Mouse (Mus musculus) ES-E14 (cell line): ENCODE results near the gene Ccnk. TPM values are rescaled to one million over a fixed set of nuclear protein-coding genes. Genes with fewer than 3 reads are reported as not detected.

Source experiments
- DNase-seq: peaks from one replicate; pipeline ENCODE4 v3.0.0-alpha.2; 2013; ENCODE audit warnings: low read depth, low spot score
- H3K27ac ChIP-seq: 2 replicates; pipeline ENCODE4 v1.5.1; 2012; ENCODE audit warnings: low read depth, mild to moderate bottlenecking, low read length, moderate library complexity, mixed read lengths; ENCODE audit not compliant: poor library complexity, insufficient read depth, severe bottlenecking
- H3K36me3 ChIP-seq: 2 replicates; pipeline ENCODE4 v1.6.1; 2012; ENCODE audit warnings: mild to moderate bottlenecking, low read length, moderate library complexity, mixed read lengths; ENCODE audit not compliant: control insufficient read depth, poor library complexity, insufficient read depth, severe bottlenecking
- H3K4me1 ChIP-seq, 2 experiments: fragments of 150-350 bp in 1 of 2; sonication (generic) in 1 of 2; 2 replicates each; pipeline ENCODE4 v1.6.1; 2012; ENCODE audit warnings: low read length in 2 of 2, mild to moderate bottlenecking in 1 of 2, mixed read lengths in 1 of 2; ENCODE audit not compliant: control insufficient read depth in 2 of 2, insufficient read depth in 2 of 2, poor library complexity in 1 of 2
- H3K4me3 ChIP-seq, 2 experiments: fragments of 150-350 bp in 1 of 2; sonication (generic) in 1 of 2; 2 replicates each; pipeline ENCODE4 v1.5.1; 2012; ENCODE audit warnings: low read length in 2 of 2, low read depth in 1 of 2, mild to moderate bottlenecking in 1 of 2, mixed read lengths in 1 of 2; ENCODE audit not compliant: insufficient read depth in 1 of 2, poor library complexity in 1 of 2, severe bottlenecking in 1 of 2
- H3K9ac ChIP-seq: 2 replicates; pipeline ENCODE4 v1.6.1; 2012; ENCODE audit warnings: low read depth, mild to moderate bottlenecking, low read length, mixed read lengths; ENCODE audit not compliant: poor library complexity, insufficient read depth, severe bottlenecking
- H3K9me3 ChIP-seq: fragments of 150-350 bp; sonication (generic); 2 replicates; pipeline ENCODE4 v1.6.1; 2012; ENCODE audit warnings: low read depth, mild to moderate bottlenecking, low read length; ENCODE audit not compliant: control insufficient read depth, insufficient read depth
- CHD2 ChIP-seq: IDR thresholded peaks from 2 replicates; pipeline ENCODE4 v1.6.1; 2014; ENCODE audit warnings: mild to moderate bottlenecking, low read depth, low read length, inconsistent platforms
- HCFC1 ChIP-seq: IDR thresholded peaks from 2 replicates; pipeline ENCODE4 v1.6.1; 2012; ENCODE audit warnings: low read length, inconsistent platforms, borderline replicate concordance; ENCODE audit not compliant: insufficient read depth
- MAFK ChIP-seq: IDR thresholded peaks from 2 replicates; pipeline ENCODE4 v1.6.1; 2014; ENCODE audit warnings: mild to moderate bottlenecking, low read depth, low read length, inconsistent platforms; ENCODE audit not compliant: insufficient read depth
- ZC3H11A ChIP-seq: IDR thresholded peaks from 2 replicates; pipeline ENCODE4 v1.6.1; 2012; ENCODE audit warnings: low read depth, mild to moderate bottlenecking, inconsistent platforms, low read length, borderline replicate concordance
- ZNF384 ChIP-seq: IDR thresholded peaks from 2 replicates; pipeline ENCODE4 v1.6.1; 2012; ENCODE audit warnings: low read depth, low read length, inconsistent platforms
- in situ Hi-C, 2 experiments: fragments of 600-800 bp; cut with MboI; formaldehyde crosslinking; loops; one replicate each; pipeline ENCODE4 v1.15.1; 2025; ENCODE audit warnings: low sequenced_read_pairs in 2 of 2, inconsistent platforms in 1 of 2; ENCODE audit not compliant: unreplicated experiment in 2 of 2
- total RNA-seq: library from RNA; depleted of rRNA; stranded (reverse); fragments of 300-350 nt; gene quantifications from 2 replicates; pipeline ENCODE4 v1.2.3, GENCODE M21; 2012

The Ccnk gene
- total RNA-seq, 1 experiment: 14.5 TPM

GRCm38 (mm10) chr12:108230821-108231794, 51.7 kb downstream of the Ccnk start:
- in situ Hi-C loops: no loop called here
- TF ChIP-seq ZNF384 (0 out of 2 replicates have a peak, but pooled peaks have one; percentile 56), HCFC1 (no peak)
- Histone ChIP-seq H3K4me3 (no peak overlapping the region), H3K9me3 (no peaks in the 10 kb centered on the region), H3K27ac (no peak overlapping the region), H3K9ac (no peak overlapping the region), H3K36me3 (no peaks in the 10 kb centered on the region; the same call in 1 of the 2 replicates), H3K4me1 (peaks cover 0 to 3% of the 10 kb centered on the region in 2 experiments; a peak in 2 of 4 replicates)
- DNase-seq: no peak

GRCm38 (mm10) chr12:108231901-108232300, 52.5 kb downstream of the Ccnk start:
- Histone ChIP-seq H3K9ac (no peak overlapping the region), H3K9me3 (no peaks in the 10 kb centered on the region), H3K27ac (no peak overlapping the region), H3K36me3 (no peaks in the 10 kb centered on the region; the same call in 1 of the 2 replicates), H3K4me3 (no peak overlapping the region), H3K4me1 (peaks cover 0 to 7% of the 10 kb centered on the region in 2 experiments; a peak in 2 of 4 replicates)
- no peak for DNase-seq
- no peak for TF ChIP-seq ZC3H11A
- TF ChIP-seq CHD2: no peak
- TF ChIP-seq HCFC1: no peak
- TF ChIP-seq ZNF384: no peak
- no peak for TF ChIP-seq MAFK
- in situ Hi-C loops: no loop called here

- Histone ChIP-seq H3K4me1 (peaks cover 0 to 7% of the 10 kb centered on the region in 2 experiments; a peak in 2 of 4 replicates), H3K27ac (no peak overlapping the region), H3K36me3 (no peaks in the 10 kb centered on the region; the same call in 1 of the 2 replicates), H3K9me3 (no peaks in the 10 kb centered on the region), H3K9ac (no peak overlapping the region), H3K4me3 (no peak overlapping the region)
- in situ Hi-C loops: no loop called here
- DNase-seq: no peak
- TF ChIP-seq HCFC1: no peak
These were observed 54.4 kb downstream of the Ccnk start for GRCm38 (mm10) chr12:108233736-108234135.

- in situ Hi-C loops: no loop called here
- Histone ChIP-seq H3K9me3 (no peaks in the 10 kb centered on the region), H3K27ac (no peak overlapping the region), H3K4me1 (peaks cover 0 to 14% of the 10 kb centered on the region in 2 experiments; a peak in 2 of 4 replicates), H3K36me3 (no peaks in the 10 kb centered on the region; the same call in 1 of the 2 replicates), H3K4me3 (no peak overlapping the region), H3K9ac (no peak overlapping the region)
- no peak for DNase-seq
- TF ChIP-seq ZC3H11A: no peak
- no peak for TF ChIP-seq HCFC1
- no peak for TF ChIP-seq MAFK
- no peak for TF ChIP-seq ZNF384
- TF ChIP-seq CHD2: no peak
These were observed 55.6 kb downstream of the Ccnk start for GRCm38 (mm10) chr12:108234832-108235602.
